Mouse (Mus musculus) CH12.LX (cell line): ENCODE measurements around the gene Slc35d2. TPM values are rescaled to one million over a fixed set of nuclear protein-coding genes. Genes with fewer than 3 reads are reported as not detected.

ENCODE experiments used
- DNase-seq: peaks from one replicate; pipeline ENCODE4 v3.0.0-alpha.2; 2013; ENCODE audit errors: extremely low read depth
- H3K27ac ChIP-seq: 2 replicates; pipeline ENCODE4 v1.5.1; 2012; ENCODE audit warnings: low read depth, mild to moderate bottlenecking, control low read depth, moderate library complexity; ENCODE audit not compliant: insufficient read depth
- H3K27me3 ChIP-seq: replicated peaks from 2 replicates; pipeline ENCODE3; 2012; ENCODE audit warnings: inconsistent platforms
- H3K36me3 ChIP-seq, 2 experiments: replicated peaks in 1 of 2; 2 replicates each; pipeline versions ENCODE3 to v1.6.1; 2012; ENCODE audit warnings: inconsistent platforms in 1 of 2, low read length in 1 of 2, mild to moderate bottlenecking in 1 of 2, mixed read lengths in 1 of 2, moderate library complexity in 1 of 2; ENCODE audit not compliant: control insufficient read depth in 1 of 2, insufficient read depth in 1 of 2
- H3K4me1 ChIP-seq, 2 experiments: 2 replicates each; pipeline ENCODE4 v1.6.1; 2012; ENCODE audit warnings: inconsistent platforms in 1 of 2, moderate library complexity in 1 of 2; ENCODE audit not compliant: insufficient read depth in 2 of 2, control insufficient read depth in 1 of 2
- H3K4me2 ChIP-seq: 2 replicates; pipeline ENCODE4 v1.6.1; 2012; ENCODE audit warnings: low read depth, mild to moderate bottlenecking, control low read depth; ENCODE audit not compliant: poor library complexity, insufficient read depth, severe bottlenecking
- H3K4me3 ChIP-seq, 3 experiments: fragments of 150-350 bp in 1 of 3; sonication (generic) in 1 of 3; replicated peaks in 1 of 3; 2 replicates each; pipeline versions ENCODE3 to v1.5.1; 2011 to 2012; ENCODE audit warnings: low read depth in 2 of 3, low read length in 2 of 3, mild to moderate bottlenecking in 2 of 3, moderate library complexity in 2 of 3, control low read depth in 1 of 3, improper control_type of control experiment in 1 of 3, inconsistent platforms in 1 of 3, mixed read lengths in 1 of 3; ENCODE audit not compliant: poor library complexity in 1 of 3
- H3K79me2 ChIP-seq: replicated peaks from 2 replicates; pipeline ENCODE4 v1.6.1; 2012; ENCODE audit warnings: mild to moderate bottlenecking, moderate library complexity; ENCODE audit not compliant: control insufficient read depth, poor library complexity, insufficient read depth, severe bottlenecking; ENCODE audit errors: extremely low read depth
- H3K9ac ChIP-seq: 2 replicates; pipeline ENCODE4 v1.6.1; 2012; ENCODE audit warnings: low read depth, mild to moderate bottlenecking, control low read depth, moderate library complexity; ENCODE audit not compliant: insufficient read depth
- H3K9me3 ChIP-seq: replicated peaks from 2 replicates; pipeline ENCODE3; 2012; ENCODE audit warnings: low read length, inconsistent platforms, mixed read lengths
- CHD2 ChIP-seq: IDR thresholded peaks from 2 replicates; pipeline ENCODE4 v1.6.1; 2011; ENCODE audit warnings: low read length, improper control_type of control experiment
- E2F4 ChIP-seq: IDR thresholded peaks from 2 replicates; pipeline ENCODE4 v1.6.1; 2011; ENCODE audit warnings: low read depth, low read length, improper control_type of control experiment; ENCODE audit not compliant: insufficient replicate concordance
- EP300 ChIP-seq: IDR thresholded peaks from 2 replicates; pipeline ENCODE4 v1.6.1; 2011; ENCODE audit warnings: low read length, improper control_type of control experiment
- ETS1 ChIP-seq: conservative IDR thresholded peaks from 2 replicates; pipeline ENCODE4 v1.6.1; 2012; ENCODE audit warnings: low read depth, mild to moderate bottlenecking, inconsistent platforms, low read length, improper control_type of control experiment, moderate library complexity
- IRF4 ChIP-seq: IDR thresholded peaks from 2 replicates; pipeline ENCODE4 v1.6.1; 2014; ENCODE audit warnings: low read depth, mild to moderate bottlenecking, inconsistent platforms, low read length, improper control_type of control experiment
- JUN ChIP-seq: IDR thresholded peaks from 2 replicates; pipeline ENCODE4 v1.6.1; 2011; ENCODE audit warnings: low read depth, mild to moderate bottlenecking, low read length, improper control_type of control experiment, moderate library complexity; ENCODE audit not compliant: insufficient read depth
- KAT2A ChIP-seq: IDR thresholded peaks from 2 replicates; pipeline ENCODE4 v1.6.1; 2012; ENCODE audit warnings: low read length, improper control_type of control experiment, inconsistent platforms; ENCODE audit not compliant: insufficient replicate concordance
- MAFK ChIP-seq: IDR thresholded peaks from 2 replicates; pipeline ENCODE4 v1.6.1; 2011; ENCODE audit warnings: low read length, improper control_type of control experiment; ENCODE audit not compliant: insufficient replicate concordance
- MAX ChIP-seq: IDR thresholded peaks from 2 replicates; pipeline ENCODE4 v1.6.1; 2011; ENCODE audit warnings: low read length, improper control_type of control experiment
- MAZ ChIP-seq: IDR thresholded peaks from 2 replicates; pipeline ENCODE4 v1.6.1; 2012; ENCODE audit warnings: low read depth, mild to moderate bottlenecking, inconsistent platforms, low read length, improper control_type of control experiment, moderate library complexity
- MEF2A ChIP-seq: IDR thresholded peaks from 2 replicates; pipeline ENCODE4 v1.6.1; 2014; ENCODE audit warnings: low read depth, mild to moderate bottlenecking, inconsistent platforms, low read length, improper control_type of control experiment, borderline replicate concordance
- MXI1 ChIP-seq: IDR thresholded peaks from 2 replicates; pipeline ENCODE4 v1.6.1; 2011; ENCODE audit warnings: mild to moderate bottlenecking, low read depth, low read length, improper control_type of control experiment
- NRF1 ChIP-seq: IDR thresholded peaks from 2 replicates; pipeline ENCODE4 v1.6.1; 2014; ENCODE audit warnings: low read depth, mild to moderate bottlenecking, inconsistent platforms, low read length, improper control_type of control experiment, moderate library complexity
- POLR2A ChIP-seq: IDR thresholded peaks from 2 replicates; pipeline ENCODE4 v1.6.1; 2011; ENCODE audit warnings: low read depth, mild to moderate bottlenecking, improper control_type of control experiment, low read length
- POLR2AphosphoS2 ChIP-seq: IDR thresholded peaks from 2 replicates; pipeline ENCODE4 v1.6.1; 2011; ENCODE audit warnings: low read depth, low read length, improper control_type of control experiment
- SMC3 ChIP-seq: IDR thresholded peaks from 2 replicates; pipeline ENCODE4 v1.6.1; 2011; ENCODE audit warnings: low read depth, low read length, improper control_type of control experiment
- TBP ChIP-seq: conservative IDR thresholded peaks from 2 replicates; pipeline ENCODE4 v1.6.1; 2011; ENCODE audit warnings: low read depth, low read length, improper control_type of control experiment
- UBTF ChIP-seq: IDR thresholded peaks from 2 replicates; pipeline ENCODE4 v1.6.1; 2012; ENCODE audit warnings: low read depth, mild to moderate bottlenecking, inconsistent platforms, low read length, improper control_type of control experiment, moderate library complexity
- ZMIZ1 ChIP-seq: IDR thresholded peaks from 2 replicates; pipeline ENCODE4 v1.6.1; 2012; ENCODE audit warnings: low read depth, mild to moderate bottlenecking, inconsistent platforms, low read length, improper control_type of control experiment
- dilution Hi-C: fragments of 300-500 bp; cut with MboI; formaldehyde crosslinking; loops from 2 replicates; pipeline ENCODE4 v1.14.3; 2020; ENCODE audit warnings: low sequenced_read_pairs; ENCODE audit not compliant: extremely low pct_unique_long_range_greater_than_20kb, extremely low pct_ligation_motif_present
- in situ Hi-C: fragments of 300-500 bp; cut with MboI; formaldehyde crosslinking; loops from 3 replicates; pipeline ENCODE4 v1.14.3; 2019; ENCODE audit warnings: low sequenced_read_pairs, low pct_ligation_motif_present, low pct_unique_long_range_greater_than_20kb, mixed read lengths
- polyA plus RNA-seq: library from polyadenylated mRNA; unstranded; fragments of >175 nt; gene quantifications from 2 replicates; pipeline ENCODE4 v1.2.1, GENCODE M21; 2012; ENCODE audit warnings: low read depth; ENCODE audit not compliant: insufficient read length
- total RNA-seq, 2 experiments: library from RNA; depleted of rRNA; stranded (reverse); fragments of 300-350 nt in 1 of 2; fragments of >200 nt in 1 of 2; gene quantifications; 2 replicates each; pipeline ENCODE4 v1.2.3; 2012 to 2014

Gene Slc35d2
- total and polyA plus RNA-seq, 3 experiments, result 10.3 to 19.4 (median 17.2) TPM

GRCm38 (mm10) chr13:64153083-64153682 lies 24.0 kb upstream of the Slc35d2 start, which contains the start of gene Zfp367 (continued):
- TF ChIP-seq MAFK (no peak), MEF2A (0 out of 2 replicates have a peak, but pooled peaks have one; percentile 20), SMC3 (no peak), TBP (no peak), JUN (no peak), EP300 (no peak), MXI1 (peak; percentile 81; the same call in 1 of the 2 replicates), ETS1 (no peak), POLR2AphosphoS2 (no peak), MAX (peak; percentile 82), KAT2A (peak; percentile 80; the same call in 1 of the 2 replicates), POLR2A (peak; percentile 74), E2F4 (peak; percentile 97)

- Histone ChIP-seq H3K27ac (peak overlapping the region; percentile 75), H3K4me2 (peak overlapping the region; percentile 27; the same call in 1 of the 2 replicates), H3K36me3 (peaks cover 0 to 8% of the 10 kb centered on the region in 2 experiments), H3K9ac (peak overlapping the region; percentile 69), H3K79me2 (peaks cover 44% of the 10 kb centered on the region), H3K4me3 (peak overlapping the region; percentile 94 to 98 (median 97)), H3K27me3 (peaks cover 17% of the 10 kb centered on the region), H3K9me3 (no peaks in the 10 kb centered on the region), H3K4me1 (peaks cover 5 to 30% of the 10 kb centered on the region in 2 experiments)
- dilution Hi-C loops, result no loop called here
- 0 out of 2 replicates have a peak, but pooled peaks have one; percentile 11 for TF ChIP-seq UBTF
- no peak for TF ChIP-seq POLR2AphosphoS2
- TF ChIP-seq POLR2A, result 0 out of 2 replicates have a peak, but pooled peaks have one; percentile 0
- 0 out of 2 replicates have a peak, but pooled peaks have one; percentile 41 for TF ChIP-seq ZMIZ1
- TF ChIP-seq NRF1, result 0 out of 2 replicates have a peak, but pooled peaks have one; percentile 0
- 0 out of 2 replicates have a peak, but pooled peaks have one; percentile 1 for TF ChIP-seq MAZ
- TF ChIP-seq IRF4, result no peak
- no peak for TF ChIP-seq CHD2
- peak; percentile 23 for DNase-seq
- in situ Hi-C loops, result no loop called here
These were observed 23.5 kb upstream of the Slc35d2 start for GRCm38 (mm10) chr13:64152671-64153082.
